Mouse (Mus musculus) C2C12 (cell line): ENCODE data around the gene Ccdc73.

Experiments
- CEBPB ChIP-seq: IDR thresholded peaks from one replicate; pipeline ENCODE4 v1.6.1; 2011; ENCODE audit warnings: low read depth, mild to moderate bottlenecking, control low read depth, moderate library complexity
- CTCF ChIP-seq: IDR thresholded peaks from one replicate; pipeline ENCODE4 v1.5.1; 2011; ENCODE audit not compliant: control insufficient read depth, insufficient read depth, insufficient read length
- FOSL1 ChIP-seq: IDR thresholded peaks from one replicate; pipeline ENCODE4 v1.8.0; 2011; ENCODE audit warnings: mild to moderate bottlenecking, low read length; ENCODE audit not compliant: poor library complexity, insufficient read depth, severe bottlenecking
- MAX ChIP-seq: IDR thresholded peaks from one replicate; pipeline ENCODE4 v1.6.1; 2011; ENCODE audit warnings: mild to moderate bottlenecking, control low read depth
- MYOD1 ChIP-seq: IDR thresholded peaks from one replicate; pipeline ENCODE4 v1.6.1; 2011; ENCODE audit warnings: low read depth; ENCODE audit not compliant: control insufficient read depth, insufficient read length
- MYOG ChIP-seq: IDR thresholded peaks from one replicate; pipeline ENCODE4 v1.6.1; 2011; ENCODE audit not compliant: control insufficient read depth, insufficient read length; ENCODE audit errors: extremely low read depth
- USF1 ChIP-seq: IDR thresholded peaks from one replicate; pipeline ENCODE4 v1.6.1; 2011; ENCODE audit warnings: low read depth, mild to moderate bottlenecking, control low read depth, moderate library complexity

DNA sequence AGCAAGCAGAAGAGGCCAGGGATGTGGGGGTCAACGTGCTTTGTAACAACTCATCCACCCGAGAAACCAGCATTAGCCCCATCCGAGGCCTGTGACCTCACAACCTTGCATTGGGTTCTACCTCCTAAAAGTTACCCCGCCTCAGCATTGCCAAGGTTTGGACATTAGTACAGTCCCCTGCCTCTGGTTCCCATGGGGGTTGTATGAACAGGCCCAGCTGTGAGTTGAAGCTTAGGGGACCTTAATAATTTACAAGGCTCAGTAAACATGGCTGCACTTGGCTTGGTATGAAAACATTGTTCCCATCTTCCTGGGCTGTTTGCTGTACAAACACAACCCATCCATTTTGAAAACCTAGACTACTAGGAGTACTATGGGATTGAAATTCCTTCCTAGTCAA lies 156.2 kb downstream of the Ccdc73 start:
- TF ChIP-seq CTCF = no peak
- no peak for TF ChIP-seq USF1
- no peak for TF ChIP-seq MYOG
- no peak for TF ChIP-seq CEBPB
- no peak for TF ChIP-seq MAX
- no peak for TF ChIP-seq MYOD1
- TF ChIP-seq FOSL1 = no peak
